Mouse (Mus musculus) liver, embryonic 13.5 days (tissue): ENCODE results near the gene Gm2696. TPM values are rescaled to one million over a fixed set of nuclear protein-coding genes. Genes with fewer than 3 reads are reported as not detected.
"Not testable (repeated sequence)": the region's sequence is repeated elsewhere in the genome, so short reads cannot be mapped to it uniquely, and the experiment has no call there.

Experiments
- ATAC-seq: fragments of 200-750 bp; cut with Nextera tagmentation; 2 replicates; pipeline ENCODE4 v1.8.0; 2017; ENCODE audit warnings: low read depth, mild to moderate bottlenecking, moderate number of reproducible peaks, moderate library complexity
- DNase-seq: peaks from one replicate; pipeline ENCODE4 v3.0.0; 2022
- H3K27ac ChIP-seq: fragments of 300-500 bp; sonication (generic); 2 replicates; pipeline ENCODE4 v1.5.1; 2015; ENCODE audit warnings: moderate library complexity, mild to moderate bottlenecking, inconsistent platforms
- H3K27me3 ChIP-seq: fragments of 300-500 bp; sonication (generic); 2 replicates; pipeline ENCODE4 v1.6.1; 2015; ENCODE audit warnings: mild to moderate bottlenecking, inconsistent platforms
- H3K36me3 ChIP-seq: fragments of 300-500 bp; sonication (generic); 2 replicates; pipeline ENCODE4 v1.6.1; 2015; ENCODE audit warnings: mild to moderate bottlenecking, inconsistent platforms
- H3K4me1 ChIP-seq: fragments of 300-500 bp; sonication (generic); replicated peaks from 2 replicates; pipeline ENCODE4 v1.6.1; 2015; ENCODE audit warnings: inconsistent platforms
- H3K4me2 ChIP-seq: fragments of 300-500 bp; sonication (generic); 2 replicates; pipeline ENCODE4 v1.6.1; 2015; ENCODE audit warnings: inconsistent platforms, mild to moderate bottlenecking, moderate library complexity
- H3K4me3 ChIP-seq: fragments of 300-500 bp; sonication (generic); replicated peaks from 2 replicates; pipeline ENCODE4 v1.5.1; 2015; ENCODE audit warnings: mild to moderate bottlenecking, inconsistent platforms
- H3K9ac ChIP-seq: fragments of 300-500 bp; sonication (generic); 2 replicates; pipeline ENCODE4 v1.6.1; 2015; ENCODE audit warnings: mild to moderate bottlenecking, inconsistent platforms
- H3K9me3 ChIP-seq: fragments of 300-500 bp; sonication (generic); replicated peaks from 2 replicates; pipeline ENCODE4 v1.6.1; 2016; ENCODE audit warnings: inconsistent platforms
- WGBS: fragments of 180-500 bp; shearing (Covaris S2); methylation state at CpG from one replicate; pipeline ENCODE4 v1.1.7; 2015; ENCODE audit not compliant: insufficient replicate concordance; 5-methylcytosine and 5-hydroxymethylcytosine counted together
- polyA plus RNA-seq: library from polyadenylated mRNA; unstranded; fragments of >200 nt; fragmentation: Nextera tagmentation; extraction: Ambion mirVana; gene quantifications from 2 replicates; pipeline ENCODE4 v1.2.1, GENCODE M21; 2015

Gm2696 gene
- not detected in 2 replicates for polyA plus RNA-seq

DNA sequence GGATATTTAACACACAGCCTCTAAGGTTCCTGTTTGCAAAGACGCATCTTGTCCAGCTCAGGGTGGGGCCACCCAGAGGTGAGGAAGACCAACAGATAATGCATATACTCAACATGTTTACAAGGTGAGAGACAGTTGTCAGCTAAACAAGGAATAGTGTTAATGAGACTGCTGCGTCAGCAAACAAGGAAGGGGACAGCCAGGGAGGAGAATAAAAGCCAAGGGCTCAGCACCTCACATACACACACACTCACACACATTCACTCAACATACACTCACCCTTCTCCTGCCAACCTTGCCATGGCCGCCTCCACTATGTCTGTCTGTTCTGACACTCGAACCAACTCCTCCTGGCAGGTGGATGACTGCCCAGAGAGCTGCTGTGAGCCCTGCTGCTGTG is at the start of gene Gm2696:
Gene Gm2696 (plus strand): TSS at position 301 of the 400 bp plus-strand sequence.
- no peak within 1 kb of the TSS for H3K9ac ChIP-seq
- H3K9me3 ChIP-seq = no peaks in the 10 kb centered on the region
- DNase-seq (no peak), ATAC-seq (no peak)
- H3K4me3 ChIP-seq = no peak within 1 kb of the TSS
- no peak within 1 kb of the TSS for H3K27ac ChIP-seq
- H3K36me3 ChIP-seq = no peaks in the 10 kb centered on the region
- 29% methylated on average over 4 of the region's 4 CpGs for WGBS
- H3K4me1 ChIP-seq = no peaks in the 10 kb centered on the region
- H3K27me3 ChIP-seq = no peaks in the 10 kb centered on the region
- H3K4me2 ChIP-seq = no peak within 1 kb of the TSS

DNA sequence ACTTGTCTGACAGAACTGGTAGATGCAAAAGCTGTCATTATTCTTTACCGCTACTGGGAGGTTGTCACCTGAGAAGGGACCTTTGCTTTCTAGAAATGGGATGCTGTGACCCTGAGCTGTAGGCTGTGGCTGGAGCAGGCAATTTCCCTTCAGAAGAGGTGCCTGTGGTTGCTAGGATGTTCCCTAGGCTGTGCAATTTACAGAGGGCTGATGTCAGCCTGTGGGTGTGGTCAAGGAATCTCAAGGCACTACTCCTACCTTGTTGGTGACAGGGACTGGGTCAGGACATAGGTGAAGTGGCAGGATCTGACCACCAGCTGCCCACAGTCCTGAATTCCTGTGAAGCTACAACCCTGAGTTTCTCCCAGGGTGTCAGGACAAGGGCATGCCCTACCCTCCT is 44.8 kb upstream of the Gm2696 start:
- H3K36me3 ChIP-seq = no peaks in the 10 kb centered on the region
- no peak overlapping the region for H3K27ac ChIP-seq
- no peak overlapping the region for H3K9ac ChIP-seq
- no peaks in the 10 kb centered on the region for H3K9me3 ChIP-seq
- no peak overlapping the region for H3K4me2 ChIP-seq
- no peak overlapping the region for H3K4me3 ChIP-seq
- 56% methylated on average over 1 of the region's 1 CpGs for WGBS
- DNase-seq (no peak), ATAC-seq (no peak)
- no peaks in the 10 kb centered on the region for H3K27me3 ChIP-seq
- H3K4me1 ChIP-seq = no peaks in the 10 kb centered on the region

DNA sequence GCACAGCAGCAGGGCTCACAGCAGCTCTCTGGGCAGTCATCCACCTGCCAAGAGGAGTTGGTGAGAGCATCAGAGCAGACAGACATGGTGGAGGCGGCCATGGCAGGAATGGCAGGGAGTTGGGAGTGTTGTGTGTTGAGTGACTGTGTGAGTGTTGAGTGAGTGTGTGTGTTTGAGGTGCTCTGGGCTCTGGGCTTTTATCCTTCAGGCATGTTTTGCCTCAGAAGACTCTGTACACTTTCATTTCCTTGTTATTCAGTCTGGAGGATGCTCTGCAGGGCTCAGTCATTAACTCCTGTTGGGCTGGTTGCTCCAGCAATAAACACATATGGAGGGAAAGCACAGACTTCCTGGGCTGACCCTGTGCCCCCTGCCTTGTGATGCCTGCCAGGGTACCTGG is 43.3 kb upstream of the Gm2696 start, which contains the start of gene Gm3238:
Gene Gm3238 (minus strand): TSS at position 101 of the 400 bp plus-strand sequence.
- not testable (repeated sequence) for H3K9me3 ChIP-seq, H3K4me2 ChIP-seq, DNase-seq, H3K9ac ChIP-seq, H3K36me3 ChIP-seq, H3K4me3 ChIP-seq, H3K4me1 ChIP-seq, H3K27me3 ChIP-seq, H3K27ac ChIP-seq, ATAC-seq
- 18% methylated on average over 1 of the region's 1 CpGs for WGBS

GRCm38 (mm10) chr10:77772142-77772541 is 42.3 kb upstream of the Gm2696 start:
- WGBS = 47% methylated on average over 1 of the region's 3 CpGs
- not testable (repeated sequence) for DNase-seq, H3K4me2 ChIP-seq, H3K9me3 ChIP-seq, H3K9ac ChIP-seq, H3K4me1 ChIP-seq, H3K4me3 ChIP-seq, H3K36me3 ChIP-seq, ATAC-seq, H3K27ac ChIP-seq, H3K27me3 ChIP-seq

DNA sequence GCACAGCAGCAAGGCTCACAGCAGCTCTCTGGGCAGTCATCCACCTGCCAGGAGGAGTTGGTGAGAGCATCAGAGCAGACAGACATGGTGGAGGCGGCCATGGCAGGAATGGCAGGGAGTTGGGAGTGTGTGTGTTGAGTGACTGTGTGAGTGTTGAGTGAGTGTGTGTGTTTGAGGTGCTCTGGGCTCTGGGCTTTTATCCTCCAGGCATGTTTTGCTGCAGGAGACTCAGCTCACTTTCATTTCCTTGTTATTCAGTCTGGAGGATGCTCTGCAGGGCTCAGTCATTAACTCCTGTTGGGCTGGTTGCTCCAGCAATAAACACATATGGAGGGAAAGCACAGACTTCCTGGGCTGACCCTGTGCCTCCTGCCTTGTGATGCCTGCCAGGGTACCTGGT is 37.6 kb upstream of the Gm2696 start, which contains the start of gene Gm7138:
Gene Gm7138 (minus strand): TSS at position 101 of the 400 bp plus-strand sequence.
- H3K4me3 ChIP-seq, H3K4me1 ChIP-seq, DNase-seq, H3K4me2 ChIP-seq, H3K9me3 ChIP-seq, H3K27me3 ChIP-seq, H3K27ac ChIP-seq, H3K9ac ChIP-seq, ATAC-seq, H3K36me3 ChIP-seq: not testable (repeated sequence)
- 36% methylated on average over 1 of the region's 1 CpGs for WGBS

DNA sequence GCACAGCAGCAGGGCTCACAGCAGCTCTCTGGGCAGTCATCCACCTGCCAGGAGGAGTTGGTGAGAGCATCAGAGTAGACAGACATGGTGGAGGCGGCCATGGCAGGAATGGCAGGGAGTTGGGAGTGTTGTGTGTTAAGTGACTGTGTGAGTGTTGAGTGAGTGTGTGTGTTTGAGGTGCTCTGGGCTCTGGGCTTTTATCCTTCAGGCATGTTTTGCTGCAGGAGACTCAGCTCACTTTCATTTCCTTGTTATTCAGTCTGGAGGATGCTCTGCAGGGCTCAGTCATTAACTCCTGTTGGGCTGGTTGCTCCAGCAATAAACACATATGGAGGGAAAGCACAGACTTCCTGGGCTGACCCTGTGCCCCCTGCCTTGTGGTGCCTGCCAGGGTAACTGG is 32.0 kb upstream of the Gm2696 start, which contains the start of gene Gm3250:
Gene Gm3250 (minus strand): TSS at position 101 of the 400 bp plus-strand sequence.
- not testable (repeated sequence) for DNase-seq

GRCm38 (mm10) chr10:77783396-77783795 is 31.1 kb upstream of the Gm2696 start:
- not testable (repeated sequence) for H3K27me3 ChIP-seq, H3K36me3 ChIP-seq, DNase-seq, H3K27ac ChIP-seq, H3K4me2 ChIP-seq, H3K4me1 ChIP-seq, H3K9ac ChIP-seq, H3K9me3 ChIP-seq, H3K4me3 ChIP-seq, ATAC-seq
- 53% methylated on average over 3 of the region's 3 CpGs for WGBS

More for the DNA sequence above, 32.0 kb upstream of the Gm2696 start, which contains the start of gene Gm3250:
- not testable (repeated sequence) for ATAC-seq, H3K9ac ChIP-seq, H3K27me3 ChIP-seq, H3K9me3 ChIP-seq, H3K4me1 ChIP-seq, H3K36me3 ChIP-seq, H3K4me2 ChIP-seq, H3K4me3 ChIP-seq, H3K27ac ChIP-seq
- WGBS = 31% methylated on average over 1 of the region's 1 CpGs

DNA sequence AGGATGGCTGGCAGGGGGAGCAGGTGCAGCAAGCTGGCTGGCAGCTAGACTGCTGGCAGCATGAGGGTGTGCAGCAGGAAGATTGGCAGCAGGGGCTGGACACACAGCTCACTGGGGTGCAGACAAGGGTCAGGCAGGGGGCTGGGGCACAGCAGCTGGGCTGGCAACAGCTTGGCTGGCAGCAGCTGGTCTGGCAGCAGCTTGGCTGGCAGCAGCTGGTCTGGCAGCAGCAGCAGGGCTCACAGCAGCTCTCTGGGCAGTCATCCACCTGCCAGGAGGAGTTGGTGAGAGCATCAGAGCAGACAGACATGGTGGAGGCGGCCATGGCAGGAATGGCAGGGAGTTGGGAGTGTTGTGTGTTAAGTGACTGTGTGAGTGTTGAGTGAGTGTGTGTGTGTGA is 26.6 kb upstream of the Gm2696 start, which contains the start of gene Gm7137:
Gene Gm7137 (minus strand): TSS at position 325 of the 400 bp plus-strand sequence.
- H3K9me3 ChIP-seq, H3K27ac ChIP-seq, DNase-seq, H3K4me3 ChIP-seq, H3K36me3 ChIP-seq, H3K4me1 ChIP-seq, ATAC-seq, H3K9ac ChIP-seq, H3K4me2 ChIP-seq, H3K27me3 ChIP-seq: not testable (repeated sequence)
- 30% methylated on average over 1 of the region's 1 CpGs for WGBS

- WGBS = 55% methylated on average over 2 of the region's 2 CpGs
- Histone ChIP-seq H3K4me1 (no peaks in the 10 kb centered on the region), H3K9me3 (no peaks in the 10 kb centered on the region), H3K9ac (no peak overlapping the region), H3K36me3 (no peaks in the 10 kb centered on the region), H3K27me3 (no peaks in the 10 kb centered on the region), H3K27ac (no peak overlapping the region), H3K4me3 (no peak overlapping the region), H3K4me2 (no peak overlapping the region)
- no peak for DNase-seq
- no peak for ATAC-seq
These were observed 25.9 kb upstream of the Gm2696 start for GRCm38 (mm10) chr10:77788621-77789020.

DNA sequence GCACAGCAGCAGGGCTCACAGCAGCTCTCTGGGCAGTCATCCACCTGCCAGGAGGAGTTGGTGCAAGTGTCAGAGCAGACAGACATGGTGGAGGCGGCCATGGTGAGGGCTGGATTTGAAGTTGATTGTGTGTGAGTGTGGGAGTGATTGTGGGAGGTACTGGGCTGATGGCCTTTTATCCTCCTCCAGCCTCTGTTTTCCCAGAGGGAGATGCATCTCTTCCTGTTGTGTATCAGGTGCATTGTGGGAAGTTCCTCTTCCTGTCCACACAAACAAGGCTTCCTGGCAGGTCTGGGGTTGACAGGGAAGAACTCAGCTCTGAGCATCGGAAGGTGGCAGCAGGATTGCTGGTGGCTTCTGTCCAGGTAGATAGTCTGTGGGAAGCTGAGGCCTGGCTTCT is 19.5 kb upstream of the Gm2696 start, which contains the start of gene Gm9639:
Gene Gm9639 (minus strand): TSS at position 101 of the 400 bp plus-strand sequence.
- DNase-seq = no peak
- H3K4me3 ChIP-seq = no peak within 1 kb of the TSS
- H3K4me2 ChIP-seq = no peak within 1 kb of the TSS
- ATAC-seq = no peak
- no peaks in the 10 kb centered on the region for H3K27me3 ChIP-seq
- 54% methylated on average over 2 of the region's 2 CpGs for WGBS
- H3K9ac ChIP-seq = no peak within 1 kb of the TSS
- no peaks in the 10 kb centered on the region for H3K4me1 ChIP-seq
- H3K36me3 ChIP-seq = no peaks in the 10 kb centered on the region
- no peaks in the 10 kb centered on the region for H3K9me3 ChIP-seq
- H3K27ac ChIP-seq = no peak within 1 kb of the TSS

DNA sequence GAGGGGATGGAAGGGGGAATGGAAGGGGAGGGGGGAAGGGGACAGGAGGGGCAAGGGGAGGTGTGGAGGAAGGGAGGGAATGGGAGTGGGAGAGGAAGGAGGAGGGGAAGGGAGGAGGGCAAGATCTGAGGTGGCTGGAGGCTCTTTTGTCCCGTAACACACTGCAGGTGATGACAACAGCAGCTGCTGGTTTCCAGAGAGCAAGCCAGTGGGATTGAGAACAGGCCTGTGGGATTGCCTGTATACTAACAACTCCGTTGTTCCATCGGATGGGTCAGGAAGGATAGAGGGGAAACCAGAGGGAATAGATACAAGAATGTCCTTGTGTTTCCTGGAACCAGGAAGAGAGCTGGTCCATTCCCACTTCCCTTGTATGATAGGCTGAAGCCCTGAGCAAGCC is 16.8 kb upstream of the Gm2696 start:
- 29% methylated on average over 3 of the region's 3 CpGs for WGBS
- Histone ChIP-seq H3K4me3 (no peak overlapping the region), H3K27ac (no peak overlapping the region), H3K27me3 (no peaks in the 10 kb centered on the region), H3K9me3 (no peaks in the 10 kb centered on the region), H3K4me1 (no peaks in the 10 kb centered on the region), H3K4me2 (no peak overlapping the region), H3K9ac (no peak overlapping the region), H3K36me3 (no peaks in the 10 kb centered on the region)
- DNase-seq = no peak
- no peak for ATAC-seq

DNA sequence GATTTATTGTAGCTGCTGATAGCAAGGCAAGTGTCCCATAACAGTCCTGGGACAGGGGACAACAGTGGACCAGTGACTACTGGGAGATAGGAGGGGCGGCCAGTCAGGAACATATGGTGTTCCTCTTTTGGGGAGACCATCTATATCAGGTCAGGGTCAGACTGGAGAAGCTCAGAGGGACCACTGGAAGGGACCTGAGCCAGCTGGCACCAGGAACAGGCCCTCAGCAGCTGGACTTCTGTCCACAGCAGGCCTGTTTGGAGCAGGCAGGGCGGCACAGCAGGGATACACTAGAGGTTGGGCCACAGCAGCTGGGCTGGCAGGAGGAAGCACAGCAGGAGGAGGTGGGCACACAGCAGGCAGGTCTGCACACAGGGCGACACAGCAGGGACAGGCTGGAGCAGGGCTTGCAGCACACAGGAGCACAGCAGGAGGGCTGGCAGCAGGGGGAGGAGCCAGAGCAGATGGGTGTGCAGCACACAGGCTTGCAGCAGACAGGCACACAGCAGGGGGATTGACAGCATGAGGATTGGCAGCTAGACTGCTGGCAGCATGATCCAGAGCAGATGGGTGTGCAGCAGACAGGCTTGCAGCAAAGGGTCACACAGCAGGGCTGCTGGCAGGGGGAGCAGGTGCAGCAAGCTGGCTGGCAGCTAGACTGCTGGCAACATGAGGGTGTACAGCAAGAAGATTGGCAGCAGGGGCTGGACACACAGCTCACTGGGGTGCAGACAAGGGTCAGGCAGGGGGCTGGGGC is 16.1 kb upstream of the Gm2696 start:
- not testable (repeated sequence) for H3K4me1 ChIP-seq, DNase-seq, H3K9me3 ChIP-seq, H3K9ac ChIP-seq, H3K36me3 ChIP-seq, ATAC-seq, H3K27me3 ChIP-seq, H3K4me3 ChIP-seq, H3K27ac ChIP-seq, H3K4me2 ChIP-seq
- WGBS = 36% methylated on average over 3 of the region's 3 CpGs
